Mouse (Mus musculus) lung, postnatal 25 days (tissue): Measurements from ENCODE around the gene Emc8.
A peak's percentile ranks its signal among the peaks of the same experiment; 100 is the strongest.

Experiments used
- DNase-seq: peaks from one replicate; pipeline ENCODE4 v3.0.0; 2022; ENCODE audit warnings: low spot score

Gene Emc8

DNA sequence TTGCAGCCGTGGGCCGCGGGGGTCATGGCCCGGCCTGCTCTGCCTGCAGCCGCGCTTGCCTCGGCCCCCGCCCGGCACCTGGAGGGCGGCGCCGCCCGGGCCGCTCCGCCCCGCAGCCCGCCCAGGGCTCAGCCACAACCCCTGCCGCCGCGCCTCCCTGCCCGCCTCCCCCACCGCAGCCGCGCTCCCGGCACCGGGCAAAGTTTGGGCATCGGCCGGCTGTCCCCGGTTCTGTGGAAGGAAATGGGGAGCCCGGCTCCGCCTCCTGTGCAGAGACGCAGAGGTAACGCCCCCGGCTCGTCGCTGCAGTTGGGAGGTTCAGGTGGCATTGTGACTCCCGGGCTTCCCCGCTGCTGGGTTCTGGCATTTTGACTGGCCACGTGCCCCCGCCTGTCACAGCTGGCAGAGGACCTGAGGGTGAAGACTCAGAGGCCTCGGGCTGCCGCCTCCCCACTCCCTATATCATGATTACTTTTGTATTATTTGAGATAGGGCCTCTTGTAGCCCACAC, 34.0 kb downstream of the Emc8 start:
- peak; percentile 50 for DNase-seq

DNA sequence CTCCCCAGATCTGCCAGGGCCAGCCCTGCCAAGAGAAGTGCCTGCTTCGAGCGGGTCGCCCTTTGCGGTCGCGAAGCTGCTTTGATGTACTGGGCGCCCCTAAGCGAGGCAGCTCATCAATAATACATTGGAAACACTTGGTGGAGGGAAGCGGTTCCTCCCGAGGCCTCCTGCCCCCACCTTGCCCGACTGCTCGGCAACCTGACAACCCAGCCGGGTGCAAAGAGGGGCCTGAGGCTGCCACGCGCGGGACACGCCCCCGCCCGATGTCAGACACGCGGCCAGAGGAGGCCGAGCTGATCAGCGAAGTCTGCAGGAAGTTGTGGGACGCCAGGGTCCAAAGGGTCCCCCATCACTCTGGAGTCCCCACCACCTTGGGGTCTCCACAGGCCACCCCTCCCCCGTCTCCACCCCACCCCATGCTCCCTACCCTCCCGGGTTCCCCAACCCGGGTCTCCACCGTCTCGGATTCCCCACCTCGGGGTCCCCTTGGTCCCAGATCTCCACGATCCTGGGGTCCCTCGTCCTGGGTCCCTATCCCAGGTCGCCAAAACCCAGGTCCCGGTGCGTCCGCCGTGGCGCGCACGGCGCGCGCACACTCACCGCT, 34.6 kb downstream of the Emc8 start:
- DNase-seq: no peak

DNA sequence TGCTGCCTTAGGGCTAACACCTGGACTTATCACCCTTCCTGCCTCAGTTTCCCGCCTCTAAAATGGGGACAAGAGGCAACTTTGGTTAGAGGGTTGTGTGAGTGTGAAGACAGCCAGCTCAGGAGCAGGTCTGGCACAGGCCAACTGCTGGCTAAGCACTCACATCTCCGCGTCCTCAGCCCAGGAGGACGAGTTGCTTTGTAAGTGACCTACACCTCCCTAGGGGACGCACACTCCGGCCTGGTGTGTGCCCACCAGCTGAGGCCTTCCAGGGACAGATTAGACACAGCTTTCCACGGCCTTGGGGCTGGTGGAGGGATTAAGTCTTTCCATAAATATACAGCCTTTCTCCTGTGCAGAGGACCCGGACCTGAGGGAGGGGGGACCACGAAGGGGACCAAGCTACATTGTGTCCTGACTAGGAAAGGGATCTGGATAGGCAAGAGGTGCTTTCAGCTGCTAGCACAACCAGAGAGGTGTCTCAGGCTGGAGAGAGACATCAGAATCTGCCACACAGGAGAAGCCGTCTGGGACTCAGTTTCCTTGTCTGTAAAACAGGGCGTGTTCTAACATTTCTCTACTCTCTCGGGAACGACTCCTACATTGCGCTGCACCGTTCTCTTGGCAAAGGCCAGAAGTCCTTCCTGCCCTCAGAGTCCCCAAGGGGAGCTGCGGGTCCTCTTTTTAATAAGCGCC, 35.3 kb downstream of the Emc8 start:
- no peak for DNase-seq

DNA sequence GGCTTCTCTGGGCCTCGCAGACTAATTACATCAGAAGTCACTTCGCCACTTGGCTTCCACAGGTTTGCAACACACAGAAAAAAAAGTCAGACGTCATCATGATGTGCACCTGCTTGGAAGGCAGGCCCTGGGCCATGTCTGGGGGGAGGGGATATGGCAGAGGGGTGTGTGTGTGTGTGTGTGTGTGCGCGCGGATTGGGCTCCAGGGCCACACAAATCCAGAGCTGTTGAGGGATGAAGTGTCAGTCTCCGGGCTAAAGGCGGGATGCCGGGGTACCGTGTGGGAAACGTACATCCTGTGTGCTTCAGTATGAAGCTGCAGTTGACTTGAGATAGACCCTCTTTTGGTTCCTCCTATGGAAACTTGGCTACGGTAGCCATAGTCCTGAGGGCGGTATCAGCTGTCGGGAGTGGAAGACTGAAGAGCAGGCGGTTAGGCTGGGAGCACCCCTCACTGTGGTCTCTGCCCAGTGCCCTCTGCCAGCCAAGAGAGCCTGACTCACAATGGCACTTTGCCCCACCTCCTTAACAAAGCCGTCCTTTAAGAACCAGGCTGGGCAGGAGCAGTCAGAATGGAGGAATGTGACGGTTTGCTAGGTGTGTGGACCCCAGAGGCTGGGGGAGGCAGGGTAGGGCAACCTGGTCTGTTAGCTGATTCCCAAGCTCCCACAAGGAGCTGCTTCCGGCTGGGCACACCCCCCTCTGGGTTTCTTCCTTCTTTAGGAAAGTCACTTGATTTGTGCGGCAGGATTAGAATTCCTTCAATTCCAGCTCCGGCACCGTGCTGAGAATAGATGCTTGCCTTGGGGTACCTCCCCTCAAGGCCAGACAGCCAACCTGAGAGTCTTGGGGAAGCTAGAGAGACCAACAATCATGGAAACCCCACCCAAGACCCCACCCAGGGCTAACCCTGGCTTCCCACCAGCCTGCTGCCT, 36.7 kb downstream of the Emc8 start:
- DNase-seq: no peak

DNA sequence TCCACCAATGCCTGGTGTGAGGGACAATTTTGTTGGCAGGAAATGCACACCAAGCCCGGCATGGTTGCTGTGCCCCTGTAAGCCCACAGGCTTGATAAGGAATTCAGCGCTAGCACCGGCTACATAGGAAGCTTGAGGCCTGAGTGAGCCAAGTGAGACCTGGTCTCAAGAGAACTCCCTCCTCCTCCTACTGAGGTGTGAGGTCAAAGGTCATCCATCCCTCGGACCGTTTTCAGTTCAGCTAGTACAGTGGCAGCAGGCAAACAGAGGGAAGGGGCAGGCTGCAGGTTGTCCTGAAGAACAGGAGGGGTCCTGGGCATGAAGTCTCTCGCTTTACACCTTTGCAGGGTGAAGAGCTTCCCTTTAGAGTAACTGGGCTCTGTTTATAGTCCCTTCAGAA, 37.5 kb downstream of the Emc8 start:
- DNase-seq: no peak

DNA sequence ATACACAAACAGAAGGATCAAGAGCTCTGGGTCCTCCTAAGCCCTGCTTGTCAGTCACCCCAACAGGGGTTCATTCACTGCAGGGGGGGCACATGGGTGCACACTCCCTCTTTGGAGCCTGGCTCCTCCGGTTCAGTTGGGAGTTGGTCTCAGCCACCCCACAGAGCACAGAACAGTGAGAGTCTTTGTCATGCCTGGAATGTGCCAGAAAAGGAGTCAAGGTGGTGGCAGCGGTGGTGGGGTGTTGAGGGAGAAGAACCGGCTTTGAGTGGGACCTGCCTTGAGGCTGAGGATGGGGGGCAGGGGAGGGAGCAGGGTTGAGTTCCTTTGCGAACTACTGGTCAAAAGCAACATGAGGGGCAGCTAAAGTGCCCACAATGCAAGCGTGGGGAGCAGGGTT, 38.3 kb downstream of the Emc8 start:
- DNase-seq: no peak

DNA sequence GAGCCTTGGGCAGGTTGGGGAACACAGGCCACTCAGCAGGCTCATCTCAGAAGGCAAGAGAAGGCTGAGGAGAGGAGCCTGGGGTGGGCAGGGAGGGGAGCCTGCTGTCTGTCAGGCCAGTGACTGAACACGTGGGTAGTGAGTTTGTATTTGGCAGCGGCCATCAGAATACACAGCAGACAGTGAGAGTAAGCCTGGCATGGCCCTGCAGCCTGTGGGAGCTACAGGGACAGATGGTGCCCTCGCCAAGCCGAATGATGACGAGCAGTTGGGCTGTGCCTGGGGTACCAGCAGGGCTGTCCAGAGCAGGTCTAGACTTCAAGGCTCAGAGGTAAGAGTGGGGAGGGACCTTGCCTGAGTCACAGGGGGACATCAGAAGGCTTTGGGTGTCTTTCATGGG, 41.1 kb downstream of the Emc8 start:
- DNase-seq: no peak

DNA sequence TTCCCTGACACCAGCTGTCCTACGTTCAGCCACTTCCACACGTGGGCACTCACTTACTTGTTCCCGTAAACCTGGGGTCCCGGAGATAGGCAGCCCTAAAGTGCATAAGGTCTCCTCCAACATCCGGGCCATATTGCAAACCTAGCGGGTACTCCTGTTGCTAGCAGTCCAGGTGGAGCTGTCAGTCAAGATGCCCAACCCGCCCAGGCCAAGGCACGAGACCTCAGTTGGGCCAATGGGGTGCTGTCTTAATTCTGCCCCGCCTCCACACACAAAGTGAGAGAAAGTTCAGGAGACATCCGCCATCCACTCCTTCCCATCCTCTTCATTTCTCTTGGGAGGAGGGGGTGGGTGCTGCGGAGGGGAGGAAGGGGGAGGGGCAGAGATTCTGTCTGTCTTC, 41.9 kb downstream of the Emc8 start:
- DNase-seq: no peak

DNA sequence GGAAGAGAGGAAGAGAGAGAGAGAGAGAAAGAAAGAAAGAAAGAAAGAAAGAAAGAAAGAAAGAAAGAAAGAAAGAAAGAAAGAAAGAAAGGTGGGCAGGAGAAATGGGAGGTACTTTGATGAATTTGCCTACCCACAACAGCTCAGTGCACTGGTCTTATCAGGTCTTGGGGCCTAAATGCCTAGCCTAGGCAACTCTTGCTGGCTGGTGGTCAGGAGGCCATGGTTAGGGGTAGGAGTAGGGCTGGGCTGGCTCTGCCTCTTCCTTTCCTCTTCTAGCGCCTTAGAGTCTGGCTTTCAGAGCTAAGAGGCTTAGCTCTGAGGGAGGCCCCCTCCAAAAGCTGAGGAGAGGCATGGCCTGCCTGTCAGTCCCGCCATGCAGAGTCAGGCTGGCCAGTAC, 44.8 kb downstream of the Emc8 start:
- no peak for DNase-seq

DNA sequence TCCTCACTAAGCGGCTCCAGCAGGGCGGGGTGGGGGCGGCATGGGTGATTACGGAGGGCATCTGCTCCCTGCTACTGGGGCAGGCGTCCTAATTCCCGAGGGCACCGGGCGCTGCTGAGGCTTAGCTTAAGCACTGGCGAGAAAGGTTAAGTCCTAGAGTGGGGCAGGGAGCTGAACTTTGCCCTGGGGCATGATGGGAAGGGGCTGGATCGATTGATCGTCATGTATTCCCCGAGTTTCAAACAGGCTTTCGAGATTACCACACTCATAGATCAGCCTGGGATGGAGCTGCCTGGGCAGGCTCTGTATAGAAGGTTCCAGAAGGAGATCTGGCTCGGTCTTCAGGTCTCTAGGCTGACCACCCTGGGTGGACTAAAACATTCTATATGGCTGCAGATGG, 46.2 kb downstream of the Emc8 start:
- DNase-seq: no peak

DNA sequence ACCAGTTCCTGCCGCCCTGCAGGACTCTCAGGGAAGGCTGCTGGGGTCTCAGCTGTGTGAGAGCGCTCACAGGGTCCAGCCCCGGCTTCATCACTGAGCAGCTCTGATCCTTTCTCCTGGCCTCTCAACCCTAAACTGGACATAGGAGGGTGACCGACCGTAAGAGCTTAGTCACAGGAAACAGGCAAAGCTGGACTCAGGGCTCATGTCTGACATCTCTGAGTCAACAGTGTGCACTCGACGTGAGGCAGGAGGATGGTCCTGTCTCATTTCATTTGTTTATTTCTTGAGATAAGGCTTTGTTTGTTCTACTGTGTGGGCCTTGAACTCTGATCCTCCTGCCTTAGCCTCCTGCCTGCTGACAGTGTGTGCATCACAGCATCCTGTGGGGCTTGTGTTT, 47.9 kb downstream of the Emc8 start:
- no peak for DNase-seq

DNA sequence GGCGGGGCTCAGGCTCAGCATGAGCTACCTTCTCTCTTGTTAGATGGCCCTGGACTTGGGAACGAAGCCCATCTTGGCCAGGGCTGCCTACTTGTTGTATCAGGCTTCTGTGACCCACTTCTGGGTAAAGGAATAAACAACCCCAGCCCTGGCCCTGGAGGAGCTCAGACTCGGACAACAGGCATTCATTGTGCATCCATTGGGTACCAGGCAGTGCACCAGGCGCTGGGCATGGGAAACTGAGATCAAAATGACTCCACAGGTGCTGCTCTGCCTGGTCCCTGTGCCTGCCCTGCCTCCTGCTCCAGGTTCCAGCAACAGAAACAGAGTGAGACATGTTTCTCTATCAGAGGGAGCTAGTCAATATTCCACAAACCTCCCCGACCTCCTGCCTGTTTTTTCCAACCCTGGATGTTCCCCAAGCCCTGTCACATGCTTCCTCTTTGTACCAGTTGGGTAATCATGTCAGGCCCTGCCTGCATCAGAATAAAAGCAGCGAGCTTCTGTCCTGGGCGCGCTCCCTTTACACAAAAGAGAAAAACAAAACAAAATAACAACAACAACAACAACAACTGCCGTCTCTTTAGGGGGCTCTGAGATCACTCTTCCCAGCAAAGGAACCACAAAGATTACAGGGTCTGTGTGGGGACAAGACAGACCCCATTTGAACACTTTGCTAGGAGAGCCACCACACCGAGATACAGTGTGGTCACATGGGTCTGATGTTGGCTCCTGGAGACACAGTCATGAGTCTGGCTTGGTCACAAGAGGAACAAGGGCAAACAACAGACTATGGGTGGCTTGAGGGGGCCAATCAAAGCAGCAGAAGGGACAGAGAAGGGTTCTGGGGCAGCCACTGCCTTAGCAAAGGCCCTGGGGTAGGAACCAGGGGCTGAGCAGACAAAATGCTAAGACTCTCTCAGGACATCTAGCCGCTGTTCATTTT, 48.9 kb downstream of the Emc8 start:
- peak; percentile 31 for DNase-seq

DNA sequence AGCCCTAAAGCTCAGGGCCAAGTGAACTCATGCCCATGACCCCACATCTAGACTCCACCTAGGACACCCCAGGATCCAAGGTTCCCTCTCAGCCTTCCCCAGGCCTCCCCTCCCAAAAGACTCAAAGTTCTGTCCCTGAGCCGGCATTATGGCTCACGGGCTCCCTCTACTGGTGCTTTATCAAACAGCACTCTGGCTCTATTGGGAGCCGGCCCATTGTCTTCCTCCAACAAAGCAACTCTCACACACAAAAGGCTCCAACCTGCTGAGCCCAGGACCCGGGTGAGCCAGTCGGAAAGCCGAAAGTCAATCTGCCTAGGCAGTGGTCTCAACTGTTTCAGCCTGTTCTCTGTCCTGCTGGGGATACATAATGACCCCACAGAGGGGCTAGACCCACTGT, 50.3 kb downstream of the Emc8 start:
- peak; percentile 59 for DNase-seq

DNA sequence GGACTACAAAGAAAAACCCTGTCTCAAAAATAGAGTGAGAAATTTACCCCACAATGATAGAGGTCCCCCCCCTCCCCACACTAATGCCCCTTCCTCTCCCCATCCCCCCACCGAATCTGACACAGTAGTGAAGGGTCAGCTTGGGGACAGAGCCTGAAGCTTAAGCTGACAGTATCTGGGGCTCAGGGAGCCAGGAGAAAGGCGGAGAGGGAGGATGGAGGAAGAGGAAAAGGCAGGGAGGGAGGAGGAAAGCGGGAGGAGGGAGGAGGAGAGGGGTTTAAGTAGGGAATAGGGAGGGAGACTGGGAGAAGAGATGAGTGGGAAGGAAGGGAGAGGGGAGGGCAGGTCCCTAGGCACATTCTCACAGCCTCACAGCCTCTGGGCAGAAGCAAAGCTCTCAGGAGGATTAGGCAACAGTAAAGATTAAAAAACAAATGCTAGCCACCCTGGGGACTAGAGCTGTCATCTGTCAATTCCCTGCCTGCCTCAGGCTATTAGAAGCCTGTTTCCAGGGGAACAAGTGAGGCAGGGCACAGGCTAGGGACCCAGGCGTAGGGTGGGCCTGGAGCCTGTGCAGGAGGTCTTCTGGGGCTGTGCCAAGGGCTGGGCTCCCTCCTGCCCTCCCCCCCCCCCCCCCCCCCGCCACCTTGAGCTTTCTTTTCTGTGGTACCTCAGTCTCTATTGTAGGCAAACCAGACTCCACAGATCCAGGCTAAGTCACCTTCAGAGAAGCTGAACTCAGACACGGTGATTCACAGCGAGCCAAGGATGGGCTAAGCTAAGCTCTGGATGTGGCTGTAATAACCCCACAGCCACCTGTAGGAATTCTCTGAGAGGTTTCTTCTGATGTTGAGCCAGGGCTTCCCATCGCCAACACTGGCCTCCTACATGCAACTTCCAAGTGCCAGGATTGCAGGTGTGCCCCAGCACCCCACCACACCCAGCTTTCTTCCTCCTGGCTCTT, 51.4 kb downstream of the Emc8 start:
- DNase-seq: no peak

DNA sequence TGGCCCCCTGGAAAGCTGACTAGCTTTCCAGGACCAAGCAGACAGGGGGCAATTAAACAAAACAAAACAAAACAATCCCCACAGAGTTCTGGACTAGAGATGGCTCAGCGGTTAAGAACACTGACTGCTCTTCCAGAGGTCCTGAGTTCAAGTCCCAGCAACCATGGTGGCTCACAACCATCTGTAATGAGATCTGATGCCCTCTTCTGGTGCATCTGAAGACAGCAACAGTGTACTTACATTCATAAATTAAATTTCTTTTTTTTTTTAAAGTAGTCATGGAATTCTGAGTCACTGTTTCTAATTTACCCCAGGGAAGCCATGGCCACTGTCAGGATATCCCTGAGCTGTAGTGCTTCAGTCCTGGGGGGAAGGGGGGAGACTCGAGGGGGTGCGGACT, 53.9 kb downstream of the Emc8 start:
- DNase-seq: no peak

DNA sequence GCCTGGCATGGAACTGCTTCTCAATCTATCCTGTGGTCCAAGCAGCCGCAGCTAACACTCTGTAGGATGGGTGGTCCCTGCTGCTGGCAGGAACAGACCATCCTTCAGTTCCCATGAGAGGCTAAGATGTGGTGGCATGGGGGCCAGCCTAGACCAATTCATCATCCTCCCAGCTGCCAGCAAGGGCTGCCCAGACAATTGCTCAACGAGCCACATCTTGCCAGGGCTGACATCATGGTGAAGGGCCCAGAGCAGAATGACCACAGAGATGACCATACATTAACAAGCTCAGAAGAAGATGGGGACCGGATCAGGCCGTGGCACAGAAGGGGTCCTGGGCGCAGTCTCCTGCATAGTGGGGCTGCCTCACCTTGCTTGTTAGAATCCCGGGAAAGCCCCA, 57.5 kb downstream of the Emc8 start:
- no peak for DNase-seq

DNA sequence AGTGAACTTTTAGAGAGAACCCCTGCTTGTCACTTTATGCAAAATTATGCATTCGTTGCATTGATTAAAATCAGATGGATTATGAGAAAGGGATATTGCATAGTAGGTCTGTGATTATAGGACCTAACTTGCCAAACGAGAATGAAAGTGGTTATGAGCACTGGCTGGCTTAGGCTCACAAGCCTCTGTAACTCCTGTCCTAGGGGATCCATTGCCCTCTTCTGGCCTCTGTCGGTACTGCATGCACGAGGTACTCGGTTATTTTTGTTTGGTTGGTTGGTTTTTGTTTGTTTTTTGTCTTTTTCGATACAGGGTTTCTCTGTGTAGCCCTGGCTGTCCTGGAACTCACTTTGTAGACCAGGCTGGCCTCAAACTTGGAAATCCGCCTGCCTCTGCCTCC, 60.5 kb downstream of the Emc8 start:
- DNase-seq: peak; percentile 69

DNA sequence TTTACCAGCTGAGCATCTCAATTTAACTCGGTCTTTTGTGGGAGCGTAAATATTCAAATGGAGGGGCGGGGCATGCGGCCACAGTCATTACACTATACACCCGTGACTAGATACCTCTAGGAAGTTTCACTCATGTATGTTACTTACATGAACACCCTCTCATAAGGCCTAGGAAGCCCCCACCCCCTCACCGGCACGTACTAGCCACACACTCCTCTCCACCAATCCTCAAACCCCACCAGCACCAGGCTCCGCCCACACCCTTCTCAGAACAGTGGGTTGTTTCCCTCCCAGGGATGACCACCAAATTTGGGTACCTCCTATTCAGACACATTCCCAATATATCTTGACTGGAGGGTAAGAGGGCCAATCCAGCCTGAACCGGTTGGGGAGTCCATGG, 60.9 kb downstream of the Emc8 start:
- no peak for DNase-seq
